Mouse (Mus musculus): ENCODE measurements at regions not wholly inside any gene's neighbourhood (a gene's known extent, or its start where the extent isn't known, plus 50 kb on each side); places are given as distances from the start of the nearest gene placed in this dataset.

- TF ChIP-seq CTCF (IDR thresholded peaks at IDR 0.05; ENCODE audit: insufficient read depth, low read length) (no peak), POLR2A (IDR thresholded peaks at IDR 0.05; ENCODE audit: borderline replicate concordance, extremely low read depth, low read depth, low read length) (no peak)
These were observed 533.5 kb downstream of the Cdk5rap2 start for GRCm38 (mm10) chr4:69876734-69877133.

All from lung, adult 2 months (tissue).